Mouse (Mus musculus) heart, postnatal 0 days (tissue): ENCODE data around the gene Cst6. TPM values are rescaled to one million over a fixed set of nuclear protein-coding genes. Genes with fewer than 3 reads are reported as not detected.

ENCODE experiments used
- ATAC-seq: fragments of 200-750 bp; cut with Nextera tagmentation; 2 replicates; pipeline ENCODE4 v1.8.0; 2017; ENCODE audit warnings: low read depth, moderate number of reproducible peaks, moderate library complexity; ENCODE audit not compliant: insufficient read depth
- DNase-seq: peaks from one replicate; pipeline ENCODE4 v3.0.0-alpha.2; 2016; ENCODE audit warnings: low spot score
- H3K27ac ChIP-seq: fragments of 300-500 bp; sonication (generic); 2 replicates; pipeline ENCODE4 v1.5.1; 2014; ENCODE audit warnings: low read depth, mild to moderate bottlenecking
- H3K27me3 ChIP-seq: fragments of 300-500 bp; sonication (generic); 2 replicates; pipeline ENCODE4 v1.6.1; 2014; ENCODE audit warnings: low read length, mixed read lengths; ENCODE audit not compliant: control insufficient read depth, insufficient read depth
- H3K36me3 ChIP-seq: fragments of 300-500 bp; sonication (generic); replicated peaks from 2 replicates; pipeline ENCODE4 v1.6.1; 2014; ENCODE audit warnings: low read length, mixed read lengths; ENCODE audit not compliant: control insufficient read depth, insufficient read depth
- H3K4me1 ChIP-seq: fragments of 300-500 bp; sonication (generic); 2 replicates; pipeline ENCODE4 v1.6.1; 2014; ENCODE audit warnings: antibody characterized with exemption; ENCODE audit not compliant: control insufficient read depth, insufficient read depth
- H3K4me2 ChIP-seq: fragments of 300-500 bp; sonication (generic); 2 replicates; pipeline ENCODE4 v1.6.1; 2014; ENCODE audit warnings: low read depth, mild to moderate bottlenecking, low read length, moderate library complexity
- H3K4me3 ChIP-seq: fragments of 300-500 bp; sonication (generic); 2 replicates; pipeline ENCODE4 v1.5.1; 2014; ENCODE audit warnings: low read depth, low read length
- H3K9ac ChIP-seq: fragments of 300-500 bp; sonication (generic); replicated peaks from 2 replicates; pipeline ENCODE4 v1.6.1; 2014; ENCODE audit warnings: low read depth, low read length, mixed read lengths
- H3K9me3 ChIP-seq: fragments of 300-500 bp; sonication (generic); replicated peaks from 2 replicates; pipeline ENCODE4 v1.6.1; 2016; ENCODE audit warnings: low read length; ENCODE audit not compliant: control insufficient read depth
- CTCF ChIP-seq: IDR thresholded peaks from 2 replicates; pipeline ENCODE4 v1.5.1; 2016; ENCODE audit warnings: antibody characterized with exemption, control low read depth, low read depth
- EP300 ChIP-seq: IDR thresholded peaks from 2 replicates; pipeline ENCODE4 v1.6.1; 2016; ENCODE audit warnings: antibody characterized with exemption, low read depth
- WGBS: fragments of 180-500 bp; shearing (Covaris S2); extraction: QIAGEN DNeasy Blood & Tissue Kit; methylation state at CpG from one replicate; pipeline ENCODE4 v1.1.7; 2014; 5-methylcytosine and 5-hydroxymethylcytosine counted together
- polyA plus RNA-seq: library from polyadenylated mRNA; unstranded; fragments of >200 nt; fragmentation: Nextera tagmentation; extraction: Ambion mirVana; gene quantifications from 2 replicates; pipeline ENCODE4 v1.2.1, GENCODE M21; 2015
- total RNA-seq: library from RNA; depleted of rRNA; stranded (reverse); fragments of >200 nt; gene quantifications from 2 replicates; pipeline ENCODE4 v1.2.3, GENCODE M21; 2014; ENCODE audit warnings: low replicate concordance

Gene Cst6
- total and polyA plus RNA-seq, 2 experiments from 2014 or later = 0.99 to 2.3 TPM

DNA sequence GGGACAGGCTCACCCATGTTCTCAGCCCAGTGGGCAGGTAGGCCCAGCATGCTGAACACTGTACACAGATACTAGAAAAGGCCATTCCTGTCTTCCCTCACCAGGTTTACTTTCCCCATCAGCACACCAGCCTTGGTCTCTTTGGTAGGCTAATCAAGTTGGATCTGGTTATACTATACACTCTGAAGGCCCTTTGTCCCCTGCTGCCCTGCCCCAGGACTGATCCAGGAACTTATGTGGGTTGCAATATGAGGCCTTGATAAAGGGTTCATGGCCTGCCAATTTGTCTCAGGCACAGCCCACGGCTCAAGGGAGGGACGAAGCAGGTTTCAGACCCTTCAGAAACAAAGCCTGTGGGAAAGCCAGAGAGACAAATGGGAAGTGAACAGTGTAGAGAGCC is 4.2 kb upstream of the Cst6 start:
- WGBS = 67% methylated on average over 2 of the region's 2 CpGs
- H3K4me3 ChIP-seq = no peak overlapping the region
- H3K9ac ChIP-seq = no peak overlapping the region
- no peaks in the 10 kb centered on the region for H3K9me3 ChIP-seq
- no peak for ATAC-seq
- TF ChIP-seq CTCF = no peak
- no peak for TF ChIP-seq EP300
- H3K4me1 ChIP-seq = no peaks in the 10 kb centered on the region
- H3K4me2 ChIP-seq = no peak overlapping the region
- H3K27ac ChIP-seq = no peak overlapping the region
- H3K36me3 ChIP-seq = no peaks in the 10 kb centered on the region
- H3K27me3 ChIP-seq = no peaks in the 10 kb centered on the region
- no peak for DNase-seq

DNA sequence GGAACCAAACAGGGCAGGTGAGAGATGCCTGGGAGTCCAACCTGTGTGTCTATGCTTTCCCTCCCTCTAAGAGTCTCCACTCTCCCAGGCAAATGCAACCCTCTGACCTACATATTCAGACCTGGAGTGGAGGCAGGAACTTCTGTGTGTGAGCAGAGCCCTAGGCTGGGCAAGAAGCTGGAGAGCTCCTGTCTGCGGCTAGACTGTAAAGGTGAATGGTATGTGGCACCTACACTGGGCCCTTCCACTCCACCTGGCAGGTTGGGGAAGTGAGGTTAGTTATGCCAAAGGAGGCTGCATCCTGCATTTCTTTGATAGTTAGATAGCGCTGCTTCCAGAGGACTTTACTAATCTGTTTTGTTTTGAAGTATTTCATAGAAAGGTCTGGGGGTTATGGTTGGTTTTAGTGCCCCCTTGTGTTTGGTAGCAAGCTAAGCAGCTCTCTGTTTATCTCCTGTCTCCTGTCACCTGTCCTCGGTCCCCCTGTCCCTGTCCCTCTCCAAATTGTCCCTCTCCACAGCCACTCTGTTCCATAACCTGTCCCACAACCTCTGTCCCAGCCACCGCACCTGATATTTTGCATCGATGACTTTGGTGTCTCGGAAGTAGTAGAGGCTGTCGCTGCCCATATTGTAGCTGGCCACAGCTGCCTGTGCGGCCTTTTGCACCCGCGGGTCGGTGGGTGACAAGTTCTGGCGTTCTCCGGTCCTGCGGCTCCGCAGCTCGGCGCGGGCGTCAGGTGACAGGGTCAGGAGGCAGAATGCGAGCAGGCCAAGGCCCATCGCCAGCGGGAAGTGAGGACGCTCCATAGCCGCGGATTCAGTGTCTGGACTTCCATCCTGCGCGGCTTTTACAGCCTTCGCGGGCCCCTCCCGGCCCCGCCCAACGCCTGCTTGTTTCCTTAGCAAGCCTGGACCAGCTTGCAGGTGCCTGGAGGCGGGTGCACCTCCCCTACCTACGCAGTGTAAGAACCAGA is 560 bp downstream of the Cst6 start:
- no peaks in the 10 kb centered on the region for H3K9me3 ChIP-seq
- DNase-seq (peak; percentile 54), ATAC-seq (peak; percentile 44; the same call in 1 of the 2 replicates)
- H3K36me3 ChIP-seq = no peaks in the 10 kb centered on the region
- 4% methylated on average over 34 of the region's 34 CpGs for WGBS
- H3K9ac ChIP-seq = peak overlapping the region; percentile 50; the same call in 1 of the 2 replicates
- no peaks in the 10 kb centered on the region for H3K4me1 ChIP-seq
- no peaks in the 10 kb centered on the region for H3K27me3 ChIP-seq
- peak overlapping the region; percentile 78 for H3K4me2 ChIP-seq
- H3K27ac ChIP-seq = no peak overlapping the region
- peak overlapping the region; percentile 41 for H3K4me3 ChIP-seq
- TF ChIP-seq CTCF (peak; percentile 54), EP300 (no peak)

DNA sequence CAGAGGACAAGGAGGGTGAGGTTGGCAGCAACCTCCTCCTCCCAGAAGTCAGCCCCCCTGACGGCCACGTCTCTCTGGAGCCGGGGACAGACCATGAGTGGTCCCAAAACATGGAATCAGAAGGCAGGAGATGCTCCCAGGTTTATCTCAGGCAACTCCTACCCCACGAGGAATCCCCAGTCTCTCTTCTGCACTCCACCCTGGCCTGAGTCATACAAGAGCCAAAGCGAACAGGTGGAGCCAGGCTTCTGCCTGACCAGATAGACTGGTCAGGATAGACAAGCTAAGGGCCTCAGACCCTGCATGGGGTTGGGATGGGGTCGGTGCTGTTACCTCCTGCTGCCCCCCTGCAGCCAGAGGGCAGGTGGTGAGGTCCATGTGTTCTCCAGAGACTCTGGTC is 1.3 kb downstream of the Cst6 start:
- Histone ChIP-seq H3K36me3 (no peaks in the 10 kb centered on the region), H3K9me3 (no peaks in the 10 kb centered on the region), H3K27ac (no peak overlapping the region), H3K27me3 (no peaks in the 10 kb centered on the region), H3K4me3 (no peak overlapping the region), H3K9ac (no peak overlapping the region), H3K4me1 (no peaks in the 10 kb centered on the region), H3K4me2 (no peak overlapping the region)
- TF ChIP-seq EP300 = no peak
- ATAC-seq = no peak
- 60% methylated on average over 6 of the region's 6 CpGs for WGBS
- no peak for DNase-seq

DNA sequence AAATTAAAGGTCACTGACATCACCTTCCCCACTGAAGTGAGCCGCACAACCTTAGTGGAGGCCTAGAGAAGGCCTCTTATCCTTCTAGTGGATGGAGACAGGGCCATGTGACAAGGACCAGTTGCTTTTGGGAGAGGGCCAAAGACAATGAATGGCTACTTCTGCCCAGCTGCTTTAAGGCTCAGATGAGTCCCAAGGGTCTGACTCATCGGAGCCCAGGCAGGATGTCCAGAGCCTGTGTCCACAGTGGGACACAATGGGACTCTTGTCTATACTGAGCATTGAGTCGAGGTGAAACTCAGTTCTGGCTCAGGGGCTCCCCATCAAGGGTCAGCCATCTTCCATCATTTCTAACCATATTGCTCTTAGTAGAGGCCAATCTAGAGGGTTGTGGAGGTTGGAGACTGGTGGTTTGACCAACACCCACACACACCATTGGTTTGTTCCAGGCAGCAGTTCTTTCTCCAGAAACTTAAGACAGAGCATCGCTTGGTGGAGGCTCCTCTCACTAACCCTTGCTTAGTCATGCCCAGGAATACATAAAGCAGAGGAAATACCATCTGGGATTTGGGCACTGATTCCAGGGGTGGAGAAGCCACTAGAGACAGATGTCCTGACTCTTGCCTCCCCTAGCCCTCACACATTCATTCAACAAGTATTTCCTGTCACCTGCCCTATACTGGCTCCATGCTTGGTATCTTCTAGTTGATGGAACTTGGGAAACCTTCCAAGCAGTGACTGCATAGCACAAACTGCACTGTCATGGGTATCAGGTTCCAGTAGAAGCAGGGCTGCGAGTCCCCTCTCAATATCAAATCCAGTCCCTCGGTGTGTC is 3.9 kb downstream of the Cst6 start:
- H3K4me2 ChIP-seq = no peak overlapping the region
- no peaks in the 10 kb centered on the region for H3K4me1 ChIP-seq
- H3K9ac ChIP-seq = no peak overlapping the region
- no peaks in the 10 kb centered on the region for H3K9me3 ChIP-seq
- TF ChIP-seq CTCF = no peak
- no peak for TF ChIP-seq EP300
- peak; percentile 76 for DNase-seq
- ATAC-seq = peak; percentile 86
- 49% methylated on average over 6 of the region's 6 CpGs for WGBS
- H3K27me3 ChIP-seq = no peaks in the 10 kb centered on the region
- H3K36me3 ChIP-seq = no peaks in the 10 kb centered on the region
- H3K4me3 ChIP-seq = no peak overlapping the region
- H3K27ac ChIP-seq = peak overlapping the region; percentile 62

DNA sequence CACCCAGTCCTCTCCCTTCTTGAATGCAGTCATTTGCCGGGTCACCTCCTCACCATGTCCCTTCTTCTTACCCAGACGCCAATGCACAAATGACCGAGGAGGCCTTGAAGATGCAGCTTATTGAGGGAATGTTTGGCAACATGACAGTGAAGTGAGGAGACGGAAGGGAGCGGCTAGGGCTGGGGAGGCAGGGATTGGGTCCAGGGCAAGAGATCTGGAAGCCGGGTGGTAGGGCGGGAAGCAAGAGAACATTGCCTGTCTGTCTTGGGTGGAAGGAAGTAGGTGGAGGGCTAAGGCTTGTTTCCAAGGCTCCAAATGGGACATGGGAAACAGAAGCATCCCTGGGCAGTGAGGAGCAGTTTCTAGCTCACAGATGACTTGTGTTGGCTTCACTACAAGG is 8.0 kb downstream of the Cst6 start:
- no peaks in the 10 kb centered on the region for H3K4me1 ChIP-seq
- ATAC-seq (no peak), DNase-seq (no peak)
- no peak overlapping the region for H3K4me2 ChIP-seq
- H3K36me3 ChIP-seq = no peaks in the 10 kb centered on the region
- no peaks in the 10 kb centered on the region for H3K9me3 ChIP-seq
- H3K4me3 ChIP-seq = no peak overlapping the region
- no peak overlapping the region for H3K9ac ChIP-seq
- WGBS = 82% methylated on average over 7 of the region's 7 CpGs
- H3K27ac ChIP-seq = no peak overlapping the region
- no peaks in the 10 kb centered on the region for H3K27me3 ChIP-seq
- no peak for TF ChIP-seq CTCF
- TF ChIP-seq EP300 = no peak
